Mouse (Mus musculus) megakaryocyte-erythroid progenitor cell, adult 5-6 weeks (primary cell): ENCODE results near the gene Tmem245. TPM values are rescaled to one million over a fixed set of nuclear protein-coding genes. Genes with fewer than 3 reads are reported as not detected.

ENCODE experiments used
- ATAC-seq: replicated peaks from 2 replicates; pipeline ENCODE4 v1.8.0; 2016; ENCODE audit warnings: mild to moderate bottlenecking, inconsistent platforms; ENCODE audit not compliant: severe bottlenecking, poor library complexity, low FRiP score, low TSS enrichment
- total RNA-seq, 2 experiments: library from RNA; stranded (forward) in 1 of 2; stranded (reverse) in 1 of 2; fragments of 200-1000, 215-1000 nt in 1 of 2; fragments of >200 nt in 1 of 2; fragmentation: Nextera tagmentation in 1 of 2; gene quantifications; 2 replicates each; pipeline ENCODE4 v1.2.3; 2014 to 2017

Gene Tmem245
- total RNA-seq (2014; fragmentation: Nextera tagmentation) (9.0 and 11.8 TPM in 2 replicates), total RNA-seq (2017) (4.7 and 6.1 TPM in 2 replicates)

DNA sequence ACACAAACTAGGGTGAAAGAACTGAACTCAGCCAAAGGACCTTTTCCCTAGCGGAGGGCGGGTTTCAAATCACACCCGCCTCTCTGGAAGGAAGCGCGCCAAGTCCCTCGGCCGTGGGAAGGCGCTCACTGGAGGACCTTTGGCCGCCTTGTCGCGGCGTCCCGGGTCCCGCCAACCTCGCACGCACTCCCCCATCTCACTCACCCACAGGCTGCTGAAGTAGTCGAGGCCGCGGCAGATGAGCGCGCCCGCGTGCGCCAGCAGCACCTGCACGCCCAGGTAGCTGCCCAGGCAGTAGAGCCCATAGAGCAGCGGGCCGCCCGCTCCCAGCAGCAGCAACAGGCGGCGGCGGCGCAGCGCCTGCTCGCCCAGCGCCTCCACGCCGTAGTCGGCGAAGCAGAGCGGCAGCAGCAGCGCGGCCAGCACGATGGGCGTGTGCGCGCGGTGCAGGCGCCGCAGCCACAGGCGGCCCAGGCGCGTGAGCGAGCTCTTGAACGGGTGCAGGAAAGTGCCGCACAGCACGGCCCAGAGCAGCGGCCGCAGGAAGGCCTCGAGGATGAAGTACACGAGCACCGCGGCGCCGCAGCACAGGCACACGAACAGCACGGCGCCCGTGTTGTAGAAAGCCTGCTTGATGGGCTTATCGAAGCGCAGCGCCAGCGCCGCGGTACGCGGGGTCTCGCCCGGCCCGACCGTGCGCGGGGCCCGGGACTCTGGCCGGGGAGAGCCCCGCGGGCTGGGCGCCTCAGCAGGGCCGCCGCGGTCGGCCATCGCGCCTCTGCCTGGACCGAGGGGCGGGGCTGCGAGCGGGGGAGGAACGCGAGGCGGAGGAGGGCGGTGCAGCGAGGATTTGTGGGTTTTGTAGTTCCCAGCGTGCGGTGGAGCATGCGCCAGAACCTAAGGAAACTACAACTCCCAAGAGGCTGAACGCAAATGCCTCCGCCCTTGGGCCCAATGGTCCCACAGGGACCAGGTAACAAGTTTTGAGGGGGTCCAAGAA, at the start of gene Tmem245:
Gene Tmem245 (minus strand): TSS at position 797 of the 1,000 bp plus-strand sequence.
- ATAC-seq: peak; percentile 97

DNA sequence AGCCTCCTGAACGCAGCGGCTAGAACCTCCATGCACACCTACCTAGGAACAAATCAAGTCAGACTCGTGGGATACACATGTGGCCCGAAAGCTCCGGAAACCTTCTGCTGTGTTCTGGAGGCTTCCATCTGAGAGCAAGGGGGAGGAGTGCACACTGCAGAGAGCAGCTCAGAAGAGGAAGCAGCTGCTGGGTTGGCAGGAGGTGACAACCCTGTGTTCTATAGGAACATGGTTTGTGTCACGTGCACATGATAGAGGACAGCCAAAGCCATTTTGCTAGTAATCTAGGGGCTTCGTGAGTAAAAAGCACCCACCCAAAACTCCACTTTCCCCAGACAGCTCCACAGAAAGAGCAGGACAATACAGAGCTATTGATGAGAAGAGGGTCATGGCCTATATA, 46.1 kb upstream of the Tmem245 start:
- ATAC-seq: 0 out of 2 replicates have a peak, but pooled peaks have one; percentile 52

DNA sequence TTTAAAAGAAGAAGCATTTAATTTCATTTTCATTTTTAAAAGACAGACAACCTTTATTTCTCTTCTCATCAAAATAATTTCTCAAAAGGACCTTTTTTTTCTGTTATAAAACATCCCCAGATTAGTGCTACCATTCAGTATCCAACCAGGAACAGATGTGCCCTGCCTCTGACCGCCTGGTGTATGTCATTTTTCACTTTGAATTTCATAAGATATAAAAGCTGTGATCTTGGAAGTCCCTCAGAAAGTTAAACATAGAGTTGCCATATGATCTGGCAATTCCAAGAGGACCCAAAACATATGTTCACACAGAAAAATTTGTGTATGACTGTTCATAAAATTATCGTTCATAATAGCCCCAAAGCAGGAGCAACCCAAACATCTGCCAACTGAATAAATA, 44.7 kb upstream of the Tmem245 start:
- ATAC-seq: no peak

DNA sequence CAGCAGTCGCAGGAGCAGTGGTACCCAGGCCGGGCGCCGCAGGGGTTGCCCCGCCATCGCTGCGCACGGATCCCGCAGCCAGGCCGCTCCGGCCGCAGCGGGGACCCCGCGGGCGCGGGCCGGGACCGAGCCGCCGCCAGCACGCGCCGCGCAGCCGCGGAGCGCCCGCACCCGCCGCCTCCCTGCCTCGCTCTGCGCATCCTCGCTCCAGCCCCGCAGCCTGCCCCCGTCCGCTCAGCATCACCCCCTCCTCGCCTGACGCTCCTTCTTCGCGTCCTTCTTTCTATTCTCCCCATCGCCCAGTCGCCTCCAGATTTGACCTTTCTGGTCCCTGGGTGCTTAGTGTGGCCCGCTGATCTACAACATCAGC, 43.0 kb upstream of the Tmem245 start, which contains the start of gene Frrs1l:
Gene Frrs1l (minus strand): TSS at position 177 of the 370 bp plus-strand sequence.
- ATAC-seq: no peak

DNA sequence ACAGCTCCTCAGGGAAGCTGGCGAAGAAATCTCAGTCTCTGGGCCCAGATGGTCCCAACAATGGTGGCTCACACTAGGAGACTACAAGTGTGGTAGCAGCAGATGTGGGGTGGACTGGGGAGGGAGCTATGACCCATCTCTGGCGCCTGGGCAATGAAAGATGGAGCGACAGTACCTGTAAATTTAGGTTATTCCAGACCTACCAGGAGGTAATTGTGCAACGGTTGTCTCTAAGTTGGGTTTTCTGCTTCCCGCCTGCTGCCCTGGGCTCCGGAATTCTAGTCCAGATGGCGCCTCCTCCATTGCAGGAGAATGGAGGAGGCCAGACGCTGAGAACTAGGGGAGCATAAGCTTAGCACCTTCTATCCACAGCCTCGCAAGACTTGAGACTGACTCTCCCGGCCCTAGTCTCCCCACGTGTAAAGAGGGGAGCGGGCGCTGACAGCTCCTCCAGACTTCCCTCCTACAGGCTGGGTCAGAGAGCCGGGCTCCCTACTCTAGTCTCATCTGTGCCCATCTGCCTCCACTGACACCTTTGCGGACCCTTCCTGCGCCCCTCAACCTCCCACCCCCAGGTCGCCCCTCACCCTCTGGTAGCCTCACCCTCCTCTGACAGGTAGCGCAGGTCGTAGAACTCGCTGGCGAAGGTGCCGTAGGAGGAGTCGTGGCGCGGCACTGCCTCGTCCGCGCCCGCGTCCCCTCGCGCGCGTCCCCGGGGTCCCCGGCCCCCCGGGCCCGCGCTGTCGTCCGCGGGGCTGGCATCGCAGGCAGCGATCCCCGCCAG, 42.4 kb upstream of the Tmem245 start:
- ATAC-seq: no peak

DNA sequence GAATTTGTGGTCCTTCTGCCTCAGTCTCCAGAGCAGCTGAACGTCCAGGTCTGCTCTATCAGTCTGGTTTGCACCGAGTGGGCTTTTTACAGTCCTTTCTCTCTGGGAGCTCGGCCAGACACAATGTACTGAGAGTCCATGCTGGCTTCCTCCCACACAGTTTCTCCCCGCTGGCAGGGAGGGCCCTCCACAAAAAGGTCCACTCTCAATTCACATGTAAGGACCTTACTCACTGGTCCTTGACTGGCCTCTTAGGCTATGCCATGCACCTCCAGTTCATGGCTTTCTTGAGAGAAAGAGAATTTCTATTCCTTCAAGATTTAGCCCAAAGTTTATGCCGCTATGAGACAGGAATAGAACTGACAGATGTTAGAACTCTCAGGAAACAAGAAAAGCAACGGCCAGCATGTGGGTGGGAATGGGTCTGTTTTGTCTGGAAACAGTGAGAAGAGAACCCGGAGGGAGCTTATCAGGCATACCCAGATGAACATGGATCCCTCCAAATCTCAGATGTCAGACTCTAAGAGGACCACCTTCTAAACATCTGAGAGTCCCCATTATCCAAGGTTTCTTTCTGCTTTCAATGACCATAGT, 18.4 kb upstream of the Tmem245 start:
- no peak for ATAC-seq

DNA sequence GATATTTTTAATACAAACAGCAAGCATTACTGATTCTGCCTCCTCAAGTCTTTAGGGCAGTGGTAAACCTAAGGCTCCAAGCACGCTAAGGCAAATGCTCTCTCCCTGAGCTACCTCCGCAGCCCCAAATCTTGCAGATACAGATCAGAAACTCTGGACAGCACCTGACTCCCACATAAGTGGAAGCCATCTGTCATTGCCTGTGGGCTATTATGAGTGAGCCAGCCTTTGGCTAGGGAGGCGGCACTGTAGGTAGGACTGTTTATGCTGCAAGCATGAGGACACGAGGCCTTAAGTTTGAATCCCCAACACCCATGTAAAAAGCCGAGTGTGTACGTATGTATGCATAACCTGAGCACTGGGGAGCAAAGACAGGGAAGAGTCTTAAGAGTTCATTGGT, 16.4 kb upstream of the Tmem245 start:
- no peak for ATAC-seq

DNA sequence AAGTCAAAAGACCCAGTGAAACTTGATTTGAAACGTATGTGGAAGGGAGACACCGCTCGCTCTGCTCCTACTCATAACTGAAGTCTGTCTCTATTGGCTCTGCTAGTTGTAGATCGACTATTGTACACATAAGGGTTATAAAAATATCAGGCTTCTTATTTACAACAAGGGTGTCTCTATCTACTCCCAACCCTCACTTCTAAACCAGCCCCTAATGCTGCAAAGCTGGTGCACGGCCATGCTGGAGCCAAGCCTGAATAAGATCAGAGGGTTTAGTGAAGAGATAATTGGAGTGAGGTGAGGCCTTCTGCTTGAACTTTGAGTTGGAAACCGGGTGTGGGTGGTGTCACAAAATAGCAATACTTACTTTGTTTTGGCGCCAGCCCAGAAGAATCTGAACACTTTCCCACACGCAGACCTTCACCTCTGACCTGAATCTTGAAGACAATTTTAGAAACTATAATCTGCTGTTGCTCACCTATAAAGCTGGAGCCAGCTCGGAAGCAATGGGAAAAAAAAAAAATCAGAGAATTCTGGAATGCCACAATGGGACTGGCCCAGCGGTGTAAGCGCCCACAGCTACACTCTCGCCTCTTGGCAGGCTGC, 14.2 kb upstream of the Tmem245 start:
- ATAC-seq: no peak

DNA sequence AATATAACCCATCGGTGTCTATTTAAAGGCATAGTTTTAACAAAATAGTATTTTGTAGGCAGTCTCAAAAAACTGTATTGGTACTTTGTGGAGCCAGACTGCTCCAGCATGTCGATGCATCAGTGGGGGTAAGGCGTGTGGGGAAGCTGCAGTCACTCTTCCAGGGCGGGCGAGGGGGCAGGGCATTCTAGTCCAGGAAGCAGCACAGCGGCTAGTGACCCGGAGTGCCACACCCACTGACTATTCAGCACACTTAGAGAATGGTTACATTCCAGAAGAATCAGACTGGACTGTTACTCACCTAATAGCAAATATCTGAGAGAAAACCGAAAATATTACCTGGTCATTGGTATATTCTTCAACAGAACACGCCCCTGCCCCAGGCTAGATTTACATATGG, 10.3 kb upstream of the Tmem245 start:
- no peak for ATAC-seq

DNA sequence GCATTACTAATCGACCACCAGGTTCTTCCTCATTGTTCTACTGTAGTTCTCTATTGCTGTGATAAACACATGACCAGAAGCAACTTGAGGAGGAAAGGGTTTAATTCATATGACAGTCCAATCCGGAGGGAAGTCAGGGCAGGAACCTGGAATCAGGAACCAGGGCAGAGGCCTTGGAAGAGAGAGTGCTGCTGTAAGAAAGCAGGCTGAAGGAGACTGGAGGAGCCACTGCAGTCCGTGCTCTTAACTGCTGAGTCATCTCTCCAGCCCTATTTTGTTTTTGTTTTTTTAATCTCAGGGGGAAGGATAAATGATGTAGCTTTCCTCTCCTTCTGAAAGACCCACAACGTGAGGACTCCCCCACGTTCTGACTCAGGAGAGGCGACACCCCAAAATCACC, 6.0 kb upstream of the Tmem245 start:
- no peak for ATAC-seq

DNA sequence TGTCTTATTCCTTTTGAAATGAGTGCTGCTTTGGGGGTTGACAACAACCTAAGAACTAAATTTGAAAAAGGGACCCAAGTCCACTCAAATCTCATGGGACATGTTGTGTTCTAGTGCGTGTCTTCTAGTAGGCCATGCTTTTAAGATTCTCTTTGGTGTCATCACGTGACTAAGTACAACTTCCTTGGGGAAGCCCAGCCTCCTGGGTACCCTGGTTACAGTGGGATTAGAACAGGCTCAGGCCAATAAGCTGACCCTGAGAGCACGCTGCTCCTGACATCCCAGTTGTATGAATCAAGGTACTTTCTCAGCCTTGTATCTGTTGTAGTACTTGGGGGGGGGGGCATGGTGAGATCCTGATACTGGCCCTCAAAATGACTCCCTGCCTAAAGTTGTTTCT, 4.5 kb upstream of the Tmem245 start:
- ATAC-seq: no peak

DNA sequence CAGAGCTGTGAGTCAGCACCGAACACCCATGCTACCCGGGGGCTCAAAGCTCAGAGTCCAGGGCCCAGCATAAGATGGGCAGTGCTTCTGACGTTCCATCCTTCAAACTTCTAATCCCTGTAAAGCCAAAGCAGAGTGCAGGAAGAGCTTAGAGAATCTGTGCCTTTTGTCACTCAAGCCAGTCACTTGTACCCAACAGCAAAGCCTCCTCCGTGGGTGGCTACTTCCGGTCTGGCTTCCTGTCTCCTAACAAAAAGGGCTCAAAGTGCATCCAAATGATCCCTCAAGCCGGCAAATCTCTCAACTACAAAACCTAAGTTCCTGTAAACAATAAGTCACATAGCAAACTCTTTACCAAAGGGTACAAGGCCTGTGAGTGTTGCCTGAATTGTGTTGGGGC, 2.3 kb upstream of the Tmem245 start:
- ATAC-seq: no peak

DNA sequence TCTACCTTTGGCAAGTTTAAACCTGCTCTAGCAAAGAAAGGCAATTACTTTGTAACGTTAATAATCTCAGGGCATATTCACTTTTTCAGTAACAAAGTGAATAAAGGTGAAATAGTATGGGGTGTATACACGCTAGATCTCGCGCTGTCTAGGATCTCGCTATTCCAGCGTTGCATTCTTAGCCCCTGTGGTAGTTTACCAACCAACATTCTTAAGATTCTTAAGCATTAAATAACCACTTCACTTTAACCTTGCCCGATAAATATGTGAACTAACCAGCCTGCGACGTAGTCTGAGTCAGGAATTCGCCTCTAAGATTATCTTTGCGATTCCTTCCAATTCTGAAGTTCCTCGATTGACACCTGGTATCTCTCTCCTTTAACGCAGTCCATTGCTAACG, 1.1 kb downstream of the Tmem245 start:
- no peak for ATAC-seq

DNA sequence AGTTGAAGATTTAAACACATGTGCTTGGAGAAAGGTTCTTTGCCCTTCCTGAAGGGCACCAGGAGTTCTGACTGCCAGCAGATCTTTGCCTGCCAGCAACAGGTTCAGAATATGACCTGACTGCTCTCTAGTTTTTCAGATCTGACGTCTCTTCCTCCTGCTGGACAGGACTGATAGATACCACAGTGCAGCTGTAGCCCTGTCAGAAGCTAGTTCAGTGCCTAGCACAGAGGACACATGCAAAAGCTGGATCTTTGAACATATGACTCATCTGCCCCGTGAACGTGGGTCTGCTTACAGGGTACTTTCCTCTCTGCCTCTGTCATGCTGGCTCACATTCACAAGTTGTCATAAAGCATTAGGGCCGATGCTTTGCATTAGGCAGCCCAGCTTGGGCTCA, 3.0 kb downstream of the Tmem245 start:
- ATAC-seq: no peak

DNA sequence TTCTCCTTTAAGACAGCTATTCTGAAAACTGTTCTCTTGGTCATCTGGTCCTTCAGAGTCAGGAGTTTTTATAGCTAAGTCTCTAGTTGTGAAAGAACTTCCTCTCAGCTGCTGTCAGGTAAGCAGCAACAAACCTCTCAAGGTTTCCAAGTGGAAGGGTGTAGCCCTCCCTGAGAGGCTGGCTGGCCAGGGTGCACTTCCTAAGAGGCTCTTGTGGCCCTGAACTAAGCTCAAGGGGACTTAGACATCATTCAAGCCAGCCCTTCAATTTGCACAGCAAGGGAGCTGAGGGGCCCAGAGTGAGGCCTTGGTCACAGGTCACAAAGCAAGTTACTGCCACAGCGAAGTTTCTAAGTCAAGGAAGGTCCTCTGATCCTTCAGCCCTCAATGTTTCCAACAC, 4.0 kb downstream of the Tmem245 start:
- no peak for ATAC-seq

DNA sequence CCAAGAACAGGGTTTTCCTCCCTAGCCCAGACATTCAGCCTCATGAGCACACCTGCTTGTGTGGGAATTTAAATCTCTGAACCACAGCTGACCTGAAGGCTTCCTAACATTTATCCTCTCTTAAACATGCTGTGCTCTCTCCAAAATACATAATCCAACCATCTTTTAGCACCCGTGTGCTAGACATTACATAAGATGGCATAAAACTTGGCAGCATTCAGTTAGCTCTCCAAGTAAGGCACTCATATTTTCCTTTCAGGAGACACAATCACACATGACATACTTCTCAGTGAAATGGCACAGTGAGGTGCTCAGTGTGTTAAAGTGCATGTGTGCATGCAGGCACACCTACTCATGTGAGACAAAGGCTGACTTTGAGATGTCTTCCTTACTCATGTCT, 4.7 kb downstream of the Tmem245 start:
- ATAC-seq: no peak

DNA sequence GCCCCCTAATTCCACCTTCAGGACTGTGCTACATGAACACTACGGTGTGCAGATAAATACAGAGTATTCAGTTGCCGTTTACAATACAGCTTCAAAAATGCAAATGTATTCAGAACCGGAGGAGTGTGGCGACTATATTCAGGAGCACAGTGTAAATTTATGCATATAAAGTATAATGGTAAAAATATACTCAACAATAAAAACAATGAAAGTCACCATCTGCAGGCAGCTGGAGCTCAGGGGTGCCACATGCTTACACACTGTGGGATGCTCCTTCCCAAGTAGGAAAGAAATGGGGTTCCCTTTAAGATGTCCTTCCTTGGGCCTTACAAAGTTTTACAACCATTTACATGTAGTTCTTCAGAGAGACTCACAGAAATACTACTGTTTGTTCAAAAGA, 5.8 kb downstream of the Tmem245 start:
- no peak for ATAC-seq

DNA sequence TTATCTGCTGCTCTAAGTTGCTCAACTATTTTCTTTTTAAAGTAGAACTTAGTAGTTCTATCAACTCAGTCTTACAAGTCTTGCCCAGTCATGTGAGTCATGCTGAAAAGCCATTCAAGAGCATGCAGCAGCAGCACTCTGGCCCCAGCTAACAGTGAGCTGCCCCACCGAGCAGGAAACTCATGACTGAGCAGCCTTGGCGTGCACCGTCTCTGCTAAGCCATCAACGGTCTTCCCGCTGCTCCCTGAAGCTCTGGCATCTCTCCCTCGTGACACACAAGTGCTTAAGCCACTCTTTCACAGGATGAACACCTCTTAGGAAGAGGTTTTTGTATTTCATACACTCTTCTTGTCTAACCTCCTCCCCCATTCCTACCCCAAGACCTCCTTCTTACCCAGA, 10.1 kb downstream of the Tmem245 start:
- ATAC-seq: no peak

DNA sequence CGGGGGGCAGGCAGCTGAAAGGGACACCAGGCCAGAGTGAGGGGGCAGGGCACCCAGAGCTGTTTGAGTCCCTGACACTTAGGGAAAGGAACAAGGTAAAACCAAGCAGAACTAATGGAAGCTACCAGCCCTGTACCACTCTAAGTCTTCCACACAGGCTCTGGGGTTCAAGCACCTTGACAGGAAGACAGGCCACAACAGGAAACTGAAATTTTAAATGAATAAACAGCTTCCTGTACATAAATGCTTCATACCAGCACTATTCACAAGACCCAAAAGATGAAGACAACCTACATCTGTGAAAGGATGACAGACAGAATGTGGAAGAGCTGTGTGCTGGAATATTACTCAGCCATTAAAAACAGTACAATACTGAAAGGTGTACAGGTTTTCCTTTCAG, 11.9 kb downstream of the Tmem245 start:
- no peak for ATAC-seq

DNA sequence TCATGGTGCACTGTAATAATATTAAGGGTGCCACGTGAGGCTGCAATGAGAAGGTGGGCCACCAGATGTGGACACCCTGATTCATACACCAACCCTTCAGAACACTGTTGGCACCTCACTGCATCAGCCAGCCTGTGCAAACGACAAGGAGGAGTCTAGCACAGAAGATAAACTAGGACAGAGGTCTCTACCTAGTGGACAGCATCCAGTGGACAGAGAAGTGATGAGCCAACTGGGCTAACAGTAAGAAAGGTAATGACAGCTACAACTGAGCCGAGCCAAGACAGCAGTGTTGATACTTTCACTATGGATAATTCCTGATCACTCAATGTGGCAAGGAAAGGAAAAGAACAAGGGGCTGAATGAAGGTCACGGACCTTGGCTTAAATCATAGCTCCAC, 14.1 kb downstream of the Tmem245 start:
- ATAC-seq: no peak
